Mouse (Mus musculus) cerebral cortex, adult 2 months (tissue): ENCODE measurements around the gene Tnfsfm13.

Source experiments
- WGBS: fragments of 180-500 bp; shearing (Covaris S2); methylation state at CpG from one replicate; pipeline ENCODE4 v1.1.7; 2018; 5-methylcytosine and 5-hydroxymethylcytosine counted together

Tnfsfm13 gene

DNA sequence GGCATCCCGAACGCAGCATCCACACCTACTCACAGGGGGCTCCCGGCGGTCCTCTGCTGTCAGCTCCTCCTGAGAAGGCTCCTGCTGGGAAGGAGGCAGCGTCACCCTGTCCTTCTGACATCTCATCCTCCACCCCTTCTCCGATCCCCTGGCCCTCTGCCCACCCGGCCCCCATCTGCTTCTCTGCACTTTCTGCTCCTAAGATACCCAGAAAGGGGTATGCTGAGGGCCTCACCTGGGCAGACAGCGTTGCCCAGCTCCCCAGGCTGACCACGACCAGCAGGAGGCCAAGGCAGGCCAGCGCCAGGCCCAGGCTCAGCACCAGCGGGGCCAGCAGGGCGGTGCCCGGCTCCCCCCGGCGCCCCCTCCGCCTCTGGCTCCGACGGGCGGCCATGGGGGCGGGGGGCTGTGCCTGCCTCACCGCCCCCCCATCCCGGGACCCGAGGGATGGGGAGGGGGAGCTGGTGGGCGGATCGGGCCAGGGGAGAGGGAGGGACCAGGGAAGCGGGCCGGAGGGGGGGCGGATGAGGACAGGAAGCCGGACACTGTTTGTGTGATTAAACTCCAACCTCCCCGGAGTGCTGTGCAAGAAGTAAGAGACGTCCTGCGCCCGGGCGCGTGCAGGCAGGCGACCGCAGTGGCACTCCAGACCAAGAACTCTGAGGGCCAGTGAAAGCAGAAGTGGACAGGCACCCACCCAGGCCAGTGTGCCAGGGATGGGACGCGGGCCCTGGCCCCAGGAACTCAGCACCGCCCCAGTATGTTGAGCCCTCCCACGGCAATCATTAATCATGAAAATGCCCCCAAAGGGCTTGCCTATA, at the start of gene Tnfsfm13, which contains the start of gene Tnfsf12:
Gene Tnfsfm13 (minus strand): TSS at position 738 of the 821 bp plus-strand sequence.
Gene Tnfsf12 (minus strand): TSS at position 489 of the 821 bp plus-strand sequence.
- WGBS, result 4% methylated on average over 41 of the region's 41 CpGs

DNA sequence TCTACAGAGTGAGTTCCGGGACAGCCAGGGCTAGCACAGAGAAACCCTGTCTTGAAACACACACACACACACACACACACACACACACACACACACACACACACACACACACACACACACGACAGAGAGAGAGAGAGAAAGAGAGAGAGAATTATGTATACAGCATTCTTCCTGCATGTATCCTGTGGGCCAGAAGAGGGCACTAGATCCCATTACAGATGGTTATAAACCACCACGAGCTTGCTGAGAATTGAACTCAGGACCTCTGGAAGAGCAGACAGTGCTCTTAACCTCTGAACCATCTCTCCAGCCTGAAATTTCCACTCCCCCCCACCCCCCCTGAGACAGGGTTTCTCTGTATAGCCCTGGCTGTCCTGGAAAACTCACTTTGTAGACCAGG, 35.5 kb upstream of the Tnfsfm13 start:
- whole genome bisulfite sequencing, result 56% methylated on average over 3 of the region's 3 CpGs

DNA sequence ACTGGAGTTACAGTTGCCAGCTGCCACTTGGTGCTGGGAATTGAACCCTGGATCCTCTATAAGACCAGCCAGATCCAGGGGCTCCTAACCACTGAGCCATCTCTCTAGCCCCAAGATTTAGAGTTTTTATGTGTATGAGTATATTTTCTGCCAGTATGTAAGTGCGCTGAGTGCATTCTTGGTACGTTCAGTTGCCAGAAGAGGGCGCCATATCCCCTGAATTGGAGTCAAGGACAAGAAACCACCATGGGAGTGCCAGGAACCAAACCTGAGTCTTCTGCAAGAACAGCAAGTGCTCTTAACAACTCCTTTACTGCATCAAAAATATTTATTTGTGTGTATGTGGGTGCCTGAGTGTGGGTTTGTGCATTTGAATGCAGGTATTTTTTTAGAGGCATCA, 33.2 kb upstream of the Tnfsfm13 start:
- WGBS, result 28% methylated on average over 3 of the region's 3 CpGs

- WGBS, result 57% methylated on average over 5 of the region's 5 CpGs
Observed at GRCm38 (mm10) chr11:69725951-69726350, 30.1 kb upstream of the Tnfsfm13 start.

- WGBS, result 69% methylated on average over 2 of the region's 2 CpGs
Observed at GRCm38 (mm10) chr11:69723074-69723473, 27.2 kb upstream of the Tnfsfm13 start.

DNA sequence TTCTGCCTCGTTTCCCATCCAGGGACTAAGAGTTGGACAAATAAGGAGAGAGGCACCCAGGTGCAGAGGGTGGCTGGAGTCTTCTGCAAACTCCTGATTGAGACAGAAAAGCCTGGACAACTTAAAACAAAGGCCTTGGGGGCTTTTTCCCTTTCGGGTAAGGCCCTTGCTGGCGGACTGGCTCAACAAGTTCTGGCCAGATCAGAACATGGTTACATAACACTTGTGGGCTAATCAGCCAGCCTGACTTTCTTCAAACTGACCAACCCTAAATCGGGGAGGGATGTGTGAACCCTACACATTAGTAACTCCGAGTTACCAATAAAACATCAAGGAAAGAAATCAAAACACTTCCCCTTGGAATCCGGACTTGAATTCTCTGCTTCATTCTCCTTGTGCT, 25.0 kb upstream of the Tnfsfm13 start:
- 84% methylated on average over 6 of the region's 6 CpGs for WGBS

DNA sequence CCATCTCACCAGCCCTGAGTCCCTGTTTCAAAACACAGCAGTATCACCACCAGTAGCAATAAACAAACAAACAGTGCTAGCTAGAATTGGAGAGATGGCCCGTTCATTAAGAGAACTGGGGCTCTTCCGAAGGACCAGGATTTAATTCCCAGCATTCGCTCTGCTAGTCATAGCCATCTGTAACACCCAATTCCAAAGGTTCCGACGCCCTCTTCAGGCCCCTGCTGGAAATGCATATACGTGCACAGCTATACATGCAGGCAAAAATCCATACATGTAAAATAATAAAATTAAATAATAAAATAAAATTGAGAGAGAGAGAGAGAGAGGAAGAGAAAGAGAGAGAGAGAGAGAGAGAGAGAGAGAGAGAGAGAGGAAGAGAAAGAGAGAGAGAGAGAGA, 23.5 kb upstream of the Tnfsfm13 start:
- WGBS, result 75% methylated on average over 6 of the region's 6 CpGs

DNA sequence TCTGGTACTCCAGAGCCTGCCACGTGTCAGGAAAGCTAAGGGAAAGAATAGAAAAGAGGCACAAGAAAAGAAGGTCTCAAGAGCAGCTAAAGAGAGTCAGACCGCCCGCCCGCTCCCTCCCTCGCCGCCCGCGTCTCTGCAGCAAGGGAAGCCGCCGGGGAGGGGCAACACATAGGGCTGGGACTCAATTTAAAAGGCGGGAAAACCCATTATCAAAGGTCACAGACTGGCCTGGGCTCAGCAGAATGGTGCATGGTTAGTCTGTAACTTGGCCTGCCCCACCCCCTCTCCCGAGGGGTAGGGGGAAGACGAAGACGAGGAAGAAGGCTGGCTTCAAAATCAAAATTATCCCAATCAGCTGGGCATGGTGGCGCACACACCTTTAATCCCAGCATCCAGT, 22.8 kb upstream of the Tnfsfm13 start:
- WGBS, result 38% methylated on average over 15 of the region's 15 CpGs

DNA sequence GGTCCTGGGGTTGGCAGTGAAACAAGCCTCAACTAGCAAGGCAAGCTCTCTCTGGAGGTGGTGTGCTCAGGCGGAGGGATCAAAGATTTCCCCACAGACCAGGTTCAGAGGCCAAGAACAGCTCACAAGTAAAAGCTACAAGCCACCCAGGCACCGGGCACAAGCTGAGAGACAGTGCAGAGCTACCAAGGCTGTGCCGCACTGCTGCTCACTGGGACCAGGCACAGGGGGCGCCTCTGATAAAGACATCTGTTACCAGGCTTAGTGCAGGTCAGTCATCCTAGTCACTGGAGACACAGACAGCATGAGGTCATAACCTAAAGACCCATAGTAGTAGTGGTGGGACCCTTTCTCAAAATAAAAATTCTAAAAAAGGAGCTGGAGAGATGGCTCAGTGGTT, 21.1 kb upstream of the Tnfsfm13 start:
- WGBS, result 79% methylated on average over 4 of the region's 4 CpGs

DNA sequence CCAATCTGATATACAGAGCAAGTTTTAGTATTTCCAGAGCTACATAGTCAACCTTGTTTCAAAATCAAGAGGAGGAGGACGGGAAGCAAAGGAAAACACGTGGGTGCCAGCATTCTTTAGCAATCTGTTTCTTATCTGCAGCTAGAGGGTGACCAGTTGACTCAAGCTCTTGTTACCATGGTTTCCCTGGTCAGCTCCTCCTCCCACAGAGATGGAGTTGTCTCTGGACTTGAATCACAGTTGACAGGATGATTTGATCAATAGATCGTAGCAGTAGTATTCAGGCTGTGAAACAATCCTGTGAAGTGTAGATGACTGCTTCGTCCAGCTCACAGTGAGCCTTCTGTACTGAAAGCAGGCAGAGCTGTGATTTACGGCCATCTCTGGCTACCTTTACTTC, 20.0 kb upstream of the Tnfsfm13 start:
- 31% methylated on average over 5 of the region's 5 CpGs for WGBS

GRCm38 (mm10) chr11:69715482-69715881, 19.6 kb upstream of the Tnfsfm13 start:
- 63% methylated on average over 9 of the region's 9 CpGs for WGBS

DNA sequence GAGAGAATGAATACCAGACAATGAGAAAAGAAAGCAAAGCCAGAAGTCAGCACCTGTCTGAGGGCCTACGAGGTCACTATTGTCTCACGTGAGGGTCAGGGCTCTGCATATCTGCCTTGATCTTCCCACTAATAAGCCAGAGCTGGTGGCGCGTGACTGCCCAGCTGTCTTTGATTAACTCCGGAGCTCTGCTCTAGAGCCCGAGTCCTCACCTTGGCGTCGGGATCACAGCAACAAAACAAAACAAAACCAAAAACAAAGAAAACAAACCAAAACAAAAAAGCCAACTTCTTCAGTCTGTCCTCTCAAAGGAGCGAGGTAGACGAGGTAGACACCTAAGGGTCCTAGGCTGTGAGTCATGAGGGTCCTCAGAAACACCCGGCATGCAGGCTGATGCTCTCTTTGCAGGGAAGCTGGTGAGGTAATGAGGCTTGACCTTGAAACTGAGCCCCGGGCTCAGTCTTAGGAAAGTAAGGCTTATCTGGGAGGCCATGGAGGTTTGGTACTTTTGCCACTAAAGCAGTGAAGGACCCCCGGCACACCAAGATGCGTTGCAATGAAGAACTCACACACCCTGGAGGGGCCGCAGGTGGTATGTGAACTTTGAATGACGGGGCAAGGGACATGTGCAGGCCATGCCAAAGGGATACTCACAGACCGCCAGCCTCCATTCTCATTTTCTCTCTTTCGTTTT, 18.9 kb upstream of the Tnfsfm13 start:
- 84% methylated on average over 18 of the region's 18 CpGs for WGBS

- 89% methylated on average over 20 of the region's 20 CpGs for WGBS
Observed at GRCm38 (mm10) chr11:69712954-69713672, 17.2 kb upstream of the Tnfsfm13 start.

DNA sequence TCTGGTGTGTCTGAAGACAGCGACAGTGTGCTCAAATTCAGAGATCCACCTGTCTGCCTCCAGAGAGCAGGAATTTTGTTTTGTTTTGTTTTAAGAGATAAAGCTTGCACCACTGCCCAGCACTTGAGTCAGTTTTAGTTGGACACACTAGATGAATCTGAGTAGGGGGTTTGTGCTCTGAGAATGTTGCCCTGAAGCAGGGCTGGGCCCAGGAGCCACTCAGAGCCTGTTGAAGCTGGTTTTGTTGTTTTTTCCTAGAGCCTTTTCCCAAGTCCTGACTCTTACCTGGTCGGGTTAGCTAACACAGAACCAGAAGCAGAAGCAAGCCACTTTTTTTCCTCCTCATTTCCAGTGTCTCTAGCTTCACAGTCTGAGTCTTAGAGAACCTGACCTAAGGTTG, 15.2 kb upstream of the Tnfsfm13 start:
- 85% methylated on average over 2 of the region's 2 CpGs for WGBS

GRCm38 (mm10) chr11:69710470-69710869, 14.6 kb upstream of the Tnfsfm13 start:
- 83% methylated on average over 3 of the region's 3 CpGs for WGBS

GRCm38 (mm10) chr11:69709554-69710446, 13.9 kb upstream of the Tnfsfm13 start:
- WGBS, result 60% methylated on average over 11 of the region's 11 CpGs

- WGBS, result 90% methylated on average over 3 of the region's 3 CpGs
Observed at GRCm38 (mm10) chr11:69708614-69709265, 12.8 kb upstream of the Tnfsfm13 start.

- 93% methylated on average over 4 of the region's 4 CpGs for WGBS
Observed at GRCm38 (mm10) chr11:69707873-69708381, 12.0 kb upstream of the Tnfsfm13 start.

- 76% methylated on average over 4 of the region's 4 CpGs for WGBS
Observed at GRCm38 (mm10) chr11:69707480-69707847, 11.6 kb upstream of the Tnfsfm13 start.

DNA sequence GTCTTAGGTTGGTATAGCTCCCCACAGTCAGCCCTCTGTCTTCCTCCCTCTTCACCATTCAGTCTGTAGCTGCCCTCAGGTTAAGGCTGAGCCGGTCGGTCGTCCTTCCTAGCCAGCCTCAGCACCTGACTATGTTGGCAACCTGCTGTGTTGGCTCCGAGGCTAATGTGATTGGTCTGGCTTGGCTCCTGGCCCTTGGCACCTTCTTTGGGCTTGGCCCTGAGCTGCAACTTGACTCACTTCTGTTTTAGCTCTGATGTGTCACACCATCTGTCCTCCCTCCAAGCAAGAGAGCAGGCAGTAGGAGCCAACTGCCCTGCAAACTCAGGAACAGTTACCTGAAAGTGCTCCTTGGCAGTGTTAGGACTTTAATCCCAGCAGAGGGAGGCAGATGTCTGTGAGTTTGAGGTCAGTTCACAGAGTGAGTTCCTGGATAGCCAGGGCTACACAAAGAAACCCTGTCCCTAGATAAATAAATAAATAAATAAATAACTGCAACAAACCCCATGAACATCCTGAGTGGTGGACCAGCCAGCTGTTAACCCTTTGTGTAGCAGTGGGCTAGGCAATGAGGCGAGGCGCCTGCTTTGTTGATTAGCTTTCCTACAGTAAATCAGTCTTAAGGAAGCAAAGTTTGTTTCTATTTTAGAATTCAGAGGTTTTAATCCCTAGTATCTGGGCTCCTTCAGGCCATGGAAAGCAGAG, 11.0 kb upstream of the Tnfsfm13 start:
- WGBS, result 37% methylated on average over 6 of the region's 6 CpGs
